ENCODE assay signal across 7 mouse cellular contexts in genomic region chrX:112348395-112348791, GRCm38 (mm10). TPM values are rescaled to one million over a fixed set of nuclear protein-coding genes. Genes with fewer than 3 reads are reported as not detected.
DNase-seq lines count a peak whose midpoint lies in the region.

No protein-coding gene starts in this region.

- peak; percentile 2 to 11 for DNase-seq in kidney, adult 8-10 months
- no peak for DNase-seq in kidney, adult 11 months
- peak; percentile 6 for DNase-seq in thymus, postnatal 14 days
- DNase-seq in thymus, postnatal 10 days (ENCODE audit: low spot score in 2 of 2): no peak
- peak; percentile 35 to 50 for DNase-seq in cerebellum, postnatal 14 days
- no peak for DNase-seq in natural killer cell, adult 2 months (ENCODE audit: low spot score in 2 of 2)
- DNase-seq in gastrocnemius, adult 8-10 months (ENCODE audit: low spot score in 2 of 2): no peak

RNA-seq across cellular contexts. Expression of gene Apool, which starts 37.3 kb away (rescaled TPM):
- 10 to 100 TPM; 38.0 to 45.5 (median 39.7) TPM for total RNA-seq in gastrocnemius, adult 8-10 months (2022)

RNA-seq across cellular contexts. Expression of gene Satl1, which starts 58.2 kb away (rescaled TPM):
- total RNA-seq in gastrocnemius, adult 8-10 months (2022): not detected

Comparison
In these comparisons a context has a peak if more than half of its experiments do, and no peak if none do; other contexts are left out.
1. DNase-seq: peak in kidney, adult 8-10 months (2 of 2), thymus, postnatal 14 days (single experiment) and cerebellum, postnatal 14 days (2 of 2); none in kidney, adult 11 months (single experiment), thymus, postnatal 10 days (0 of 2), natural killer cell, adult 2 months (0 of 2) and gastrocnemius, adult 8-10 months (0 of 2).